Mouse (Mus musculus) kidney, adult 11 months (tissue): ENCODE results near the gene Ppp1r15a.

Experiments used
- DNase-seq: peaks from one replicate; pipeline ENCODE4 v3.0.0; 2022

Gene Ppp1r15a

GRCm38 (mm10) chr7:45525809-45526473 lies at the start of gene Ppp1r15a, which contains the start of gene Plekha4:
TSS of gene Ppp1r15a (minus strand) at chr7:45526268.
TSS of gene Plekha4 (plus strand) at chr7:45526330.
- peak; percentile 94 for DNase-seq

DNA sequence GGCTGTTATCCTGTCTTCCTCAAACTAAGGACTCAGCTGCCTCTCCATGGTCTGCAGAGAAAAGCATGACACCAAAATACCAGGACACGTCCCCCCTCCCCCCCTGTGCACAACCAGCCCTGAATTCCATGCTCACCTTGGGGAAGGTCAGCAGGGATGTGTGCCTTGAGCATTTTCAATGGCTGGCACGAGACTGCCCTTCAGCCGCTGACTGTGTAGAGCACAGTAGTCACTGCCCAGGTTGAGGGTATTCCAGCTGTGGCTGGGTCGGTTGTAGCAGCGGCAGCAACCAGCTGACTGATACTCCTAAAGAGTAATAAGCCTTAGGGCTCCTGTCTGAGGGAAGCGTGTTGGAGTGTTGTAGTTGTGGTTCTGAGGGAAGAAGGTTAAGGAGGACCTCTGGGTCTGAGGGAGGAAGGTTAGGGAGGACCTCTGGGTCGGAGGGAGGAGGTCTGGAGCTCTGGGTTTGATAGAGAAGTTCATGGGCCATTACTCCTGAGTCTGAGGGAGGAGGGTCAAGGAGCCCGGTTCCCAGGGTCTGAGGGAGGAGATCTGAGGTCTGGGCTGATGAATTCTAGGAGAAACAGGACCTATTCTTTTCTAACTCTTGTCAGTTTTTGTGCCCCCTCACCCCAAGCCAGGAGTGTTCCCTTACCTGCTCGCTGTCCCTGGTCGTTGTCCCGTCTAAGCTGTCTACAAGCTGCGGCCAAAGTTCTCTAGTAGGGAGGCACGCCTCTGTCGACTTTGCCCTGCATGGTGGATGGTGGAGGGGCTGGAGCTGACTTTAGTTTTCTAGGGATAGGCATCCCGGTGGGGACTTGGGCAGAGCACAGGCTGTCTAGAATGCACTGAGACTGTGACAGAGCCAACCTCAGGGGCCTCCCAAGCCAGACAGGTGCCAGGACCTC lies 48.7 kb upstream of the Ppp1r15a start:
- DNase-seq = peak; percentile 82

- peak; percentile 66 for DNase-seq
Observed at GRCm38 (mm10) chr7:45573954-45574353, 47.9 kb upstream of the Ppp1r15a start.

DNA sequence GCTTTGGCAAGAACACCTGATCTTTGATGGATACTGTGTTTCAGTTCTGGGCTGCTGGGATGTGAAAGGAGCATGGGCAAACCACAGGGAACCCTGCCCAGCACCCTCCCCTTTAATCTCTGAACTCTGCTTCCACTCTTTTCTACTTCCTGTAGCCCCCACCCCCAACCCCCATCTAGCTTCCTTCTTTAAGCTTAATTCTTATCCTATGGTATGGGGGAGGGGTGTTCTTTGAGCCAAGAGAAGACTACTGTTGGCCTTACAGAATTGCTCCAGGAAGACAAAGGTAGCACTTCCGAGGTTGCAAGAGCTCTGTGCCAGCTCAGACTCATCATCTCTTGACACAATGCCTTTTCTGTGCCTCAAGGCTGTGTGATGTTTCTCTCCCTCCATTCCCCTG lies 45.9 kb upstream of the Ppp1r15a start:
- no peak for DNase-seq

- peak; percentile 76 for DNase-seq
Observed at GRCm38 (mm10) chr7:45570103-45570741, 44.2 kb upstream of the Ppp1r15a start, which contains the start of gene Bcat2. TSS of gene Bcat2 (plus strand) at chr7:45570153.

DNA sequence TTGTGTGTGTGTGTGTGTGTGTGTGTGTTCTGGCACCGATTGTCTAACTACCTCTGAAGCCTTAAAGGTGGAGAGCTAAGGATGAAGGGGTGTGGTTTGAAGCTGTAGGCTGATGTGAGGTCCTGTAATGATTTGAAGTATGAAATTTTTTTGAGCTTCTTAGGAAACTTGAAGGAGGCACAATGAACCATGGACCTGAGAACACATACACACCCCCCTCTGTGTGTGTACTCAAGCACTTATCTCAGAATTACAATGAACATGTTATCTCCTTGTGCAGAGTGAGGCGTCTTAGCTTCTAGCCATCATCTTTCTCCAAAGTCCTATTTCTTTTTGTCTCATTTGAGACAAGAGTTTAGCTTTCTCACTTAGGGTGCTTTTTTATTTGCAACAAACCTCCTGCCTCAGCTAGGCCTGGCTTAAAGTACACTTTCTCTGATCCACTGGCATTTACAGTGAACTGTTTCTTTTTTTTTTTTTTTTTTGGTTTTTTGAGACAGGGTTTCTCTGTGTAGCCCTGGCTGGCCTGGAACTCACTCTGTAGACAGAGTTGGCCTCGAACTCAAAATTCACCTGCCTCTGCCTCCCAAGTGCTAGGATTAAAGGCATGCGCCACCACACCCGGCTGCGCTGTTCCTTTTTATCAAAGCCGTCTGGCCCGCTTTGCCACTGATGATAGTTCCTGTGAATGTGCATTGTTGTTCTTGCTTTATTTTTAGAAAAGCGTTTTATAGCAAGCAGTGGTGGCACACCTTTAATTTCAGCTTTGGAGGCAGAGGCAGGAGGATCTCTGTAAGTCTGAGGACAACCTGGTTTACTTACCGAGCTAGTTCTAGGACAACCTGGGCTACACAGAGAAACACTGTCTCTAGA lies 42.8 kb upstream of the Ppp1r15a start:
- DNase-seq = no peak

DNA sequence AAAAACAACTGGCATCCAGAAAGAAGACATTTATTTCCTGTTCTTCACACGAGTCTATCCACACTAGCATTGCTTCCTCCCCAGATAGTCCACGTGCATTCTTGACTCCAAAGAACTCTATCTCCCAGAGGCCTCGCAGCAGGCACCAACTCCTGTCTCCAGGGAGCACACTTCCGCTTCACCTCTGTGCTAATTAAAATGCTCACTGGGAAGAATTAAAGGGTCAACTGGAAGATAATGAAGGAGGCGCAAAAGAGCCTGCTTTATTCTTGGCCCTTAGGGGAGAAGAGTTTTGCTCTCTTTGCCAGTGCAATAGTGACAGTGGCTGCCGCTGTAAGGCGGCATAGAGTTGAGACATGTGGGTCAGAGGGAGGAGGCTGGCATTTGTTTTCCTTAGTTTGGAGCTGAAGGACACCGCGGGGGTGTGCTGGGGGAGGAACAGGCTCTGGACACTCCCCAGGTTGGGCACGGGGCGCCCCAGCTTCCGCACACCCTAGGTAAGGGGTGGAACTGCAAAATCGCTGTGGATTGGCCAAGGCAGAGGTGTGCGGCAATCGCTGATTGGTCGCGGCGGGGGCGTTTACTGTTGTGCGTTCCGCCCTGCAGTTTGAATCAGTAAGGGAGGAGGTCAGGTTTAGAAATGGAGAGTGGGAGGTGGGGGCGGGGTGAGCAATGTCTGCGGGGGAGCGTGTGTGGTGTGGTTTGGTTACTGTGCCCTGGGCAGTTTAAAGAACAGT lies 41.9 kb upstream of the Ppp1r15a start:
- DNase-seq = peak; percentile 98

DNA sequence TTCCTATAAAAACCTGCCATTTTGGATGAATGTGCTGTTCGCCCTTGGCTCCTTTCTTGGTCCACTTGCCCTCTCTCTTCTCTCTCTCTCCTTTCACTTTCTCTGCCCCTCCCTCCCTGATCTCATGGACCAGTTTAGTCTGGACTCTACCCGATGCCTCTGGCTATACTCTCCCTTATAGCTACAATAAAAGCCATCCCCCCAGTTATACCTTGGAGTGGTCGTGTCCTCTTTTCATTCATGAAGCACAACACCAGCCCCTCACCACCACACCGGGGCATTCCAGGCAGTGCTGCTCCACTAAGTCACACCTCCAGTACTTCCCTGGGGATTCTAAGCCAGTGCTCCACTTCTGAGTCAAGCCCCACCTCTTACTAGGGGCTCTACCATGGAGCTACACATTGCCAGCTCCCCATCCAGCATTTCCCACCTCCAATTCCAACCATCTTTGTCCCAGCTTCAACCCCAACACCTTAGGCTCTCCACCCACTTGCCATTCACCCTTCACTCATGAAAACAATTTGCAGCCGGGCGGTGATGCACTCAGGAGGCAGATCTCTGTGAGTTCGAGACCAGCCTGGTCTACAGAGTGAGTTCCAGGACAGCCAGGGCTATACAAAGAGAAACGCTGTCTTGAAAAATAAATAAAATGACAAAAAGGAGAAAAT lies 41.2 kb upstream of the Ppp1r15a start:
- peak; percentile 25 for DNase-seq

GRCm38 (mm10) chr7:45565446-45565845 lies 39.4 kb upstream of the Ppp1r15a start:
- no peak for DNase-seq

DNA sequence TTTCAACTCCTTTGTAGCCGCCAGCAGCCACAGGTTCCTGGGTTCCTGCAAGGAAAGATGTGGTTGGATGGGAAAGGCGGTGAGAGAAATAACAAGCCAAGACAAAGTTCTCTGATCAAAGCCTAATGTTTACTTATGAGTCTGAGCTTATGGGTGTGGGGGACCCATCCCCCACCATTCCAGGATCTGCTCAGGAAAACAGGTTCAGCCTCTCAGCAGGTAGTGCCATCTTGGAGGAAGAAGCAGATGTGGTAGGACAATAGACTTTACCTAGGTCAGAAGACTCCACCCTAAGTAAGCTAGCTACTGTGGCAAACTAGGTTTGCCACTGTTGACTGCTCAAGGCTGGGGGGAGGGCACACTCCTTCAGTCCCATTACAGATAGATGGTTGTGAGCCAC lies 38.7 kb upstream of the Ppp1r15a start:
- no peak for DNase-seq

DNA sequence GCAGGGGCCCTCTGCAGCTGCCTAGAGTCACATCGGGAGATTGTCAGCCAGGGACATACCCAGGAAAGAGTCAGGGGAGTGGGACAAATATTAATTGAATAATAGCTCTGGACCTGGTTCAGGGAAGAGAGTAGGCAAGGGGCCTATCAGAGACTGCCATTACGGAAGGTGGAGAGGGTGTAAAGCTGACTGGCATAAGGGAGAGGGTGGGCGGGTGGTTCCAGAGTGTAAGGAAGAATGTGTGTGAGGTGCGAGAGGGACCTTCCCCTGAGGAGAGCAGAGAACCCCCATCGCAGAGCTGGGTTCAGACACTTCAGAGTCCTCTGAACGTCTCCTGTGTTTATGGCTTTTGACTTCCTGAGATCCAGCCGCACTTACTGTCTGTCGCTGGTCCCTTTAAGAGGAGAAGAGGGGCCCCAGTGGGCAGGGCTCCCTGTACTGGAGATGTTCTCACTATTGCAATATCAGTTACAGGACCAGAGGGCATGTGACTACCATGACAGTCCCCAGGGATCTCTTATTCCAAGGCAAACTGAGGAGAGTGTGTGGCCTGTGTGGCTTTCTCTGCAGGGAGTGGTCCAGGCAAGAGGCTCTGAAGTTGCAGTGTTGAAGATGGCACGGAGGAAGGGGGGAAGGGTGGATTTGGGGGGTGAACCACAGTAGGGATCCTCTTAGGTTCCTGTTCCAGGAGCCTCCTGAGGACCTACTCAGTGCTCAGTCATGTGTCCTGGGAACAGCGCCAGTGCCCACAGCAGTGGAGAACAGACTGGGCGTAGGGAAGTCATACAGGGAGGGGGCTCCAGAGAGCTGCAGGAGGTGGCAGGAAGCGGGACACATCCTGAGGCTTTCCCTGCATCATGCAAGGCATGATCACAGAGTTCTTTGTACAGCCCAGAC lies 35.8 kb upstream of the Ppp1r15a start:
- DNase-seq = no peak

DNA sequence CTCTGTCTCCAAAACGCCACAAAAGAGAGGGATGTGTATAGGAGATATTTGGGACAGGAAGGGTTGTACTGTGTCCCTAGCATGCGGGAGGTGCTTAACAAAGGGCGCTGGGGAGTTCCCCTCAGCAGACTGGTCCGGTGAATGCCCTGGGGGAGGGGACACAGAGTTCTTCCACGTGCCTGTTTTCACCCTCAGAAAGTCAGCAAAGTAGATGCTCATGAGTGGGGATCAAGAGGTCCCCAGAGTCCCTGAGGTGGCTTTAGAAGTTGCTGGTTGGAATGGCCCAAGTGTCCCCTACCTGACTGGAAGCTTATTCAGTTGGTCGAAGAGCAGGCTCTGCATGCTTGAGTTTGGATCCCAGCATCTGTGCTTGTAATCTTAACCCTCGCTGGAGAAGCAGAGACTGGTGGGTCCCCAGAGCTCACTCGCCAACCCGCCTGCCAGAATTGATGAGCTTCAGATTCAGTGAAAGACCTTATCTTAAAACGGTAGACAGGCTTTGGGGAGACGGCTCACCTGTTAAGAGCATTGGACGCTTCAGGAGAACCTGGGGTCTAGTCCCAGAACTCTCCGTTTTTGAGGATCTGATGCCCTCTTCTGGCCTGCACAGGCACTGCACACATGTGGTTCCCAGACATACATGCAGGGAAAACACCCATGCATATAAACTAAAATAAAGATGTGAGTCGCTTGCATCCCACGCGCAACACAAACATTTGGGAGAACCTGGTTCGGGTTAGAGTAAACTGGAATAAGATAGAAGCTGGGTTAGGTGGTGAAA lies 35.0 kb upstream of the Ppp1r15a start:
- peak; percentile 71 for DNase-seq

- no peak for DNase-seq
Observed at GRCm38 (mm10) chr7:45560241-45560640, 34.2 kb upstream of the Ppp1r15a start.

- DNase-seq = peak; percentile 65
Observed at GRCm38 (mm10) chr7:45558907-45559306, 32.8 kb upstream of the Ppp1r15a start.

DNA sequence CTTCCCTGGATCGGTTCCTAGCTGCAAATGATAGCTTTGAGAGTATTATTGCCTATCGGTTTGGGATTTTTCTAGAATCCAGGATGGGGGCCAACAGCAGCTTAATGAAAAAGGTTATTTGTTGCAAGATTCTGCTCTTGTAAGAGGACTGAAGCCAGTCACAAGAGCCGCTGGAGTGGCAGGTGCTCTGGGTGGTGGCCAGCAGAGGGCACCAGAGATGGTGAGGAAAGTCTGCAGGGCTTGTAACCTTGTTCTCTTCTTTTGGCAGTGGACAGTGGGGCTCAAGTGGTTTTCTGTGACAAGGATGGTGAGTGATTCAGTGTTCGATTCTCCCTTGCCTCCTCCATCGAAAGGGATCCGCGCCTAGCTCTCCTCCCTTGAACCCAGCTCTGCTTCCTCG lies 29.7 kb upstream of the Ppp1r15a start:
- DNase-seq = peak; percentile 78

DNA sequence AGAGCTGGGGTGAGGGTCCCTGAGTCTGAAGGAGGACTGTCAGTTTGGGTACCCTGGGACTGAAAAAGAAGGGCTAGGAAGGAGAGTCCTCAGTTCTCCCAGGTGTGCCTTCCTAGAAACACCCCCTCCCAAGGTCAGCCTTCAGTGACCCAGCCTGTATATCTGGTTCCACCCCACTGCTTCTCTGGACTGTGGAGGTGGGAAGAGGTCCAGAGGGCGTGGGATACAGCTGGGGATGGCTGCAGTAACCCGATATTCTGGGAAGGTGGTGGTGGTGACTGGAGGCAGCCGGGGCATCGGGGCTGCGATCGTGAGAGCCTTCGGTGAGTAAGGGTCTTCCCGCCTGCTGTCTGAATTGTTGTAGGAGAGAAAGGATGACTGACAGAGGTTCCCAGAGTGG lies 28.7 kb upstream of the Ppp1r15a start, which contains the start of gene Hsd17b14:
Gene Hsd17b14 (plus strand): TSS at position 150 of the 400 bp plus-strand sequence.
- peak; percentile 27 for DNase-seq

- DNase-seq = no peak
Observed at GRCm38 (mm10) chr7:45553990-45554389, 27.9 kb upstream of the Ppp1r15a start.

GRCm38 (mm10) chr7:45553519-45553918 lies 27.5 kb upstream of the Ppp1r15a start:
- DNase-seq = no peak

- DNase-seq = no peak
Observed at GRCm38 (mm10) chr7:45551512-45551883, 25.4 kb upstream of the Ppp1r15a start.
